Mouse (Mus musculus): ENCODE measurements at regions not wholly inside any gene's neighbourhood (a gene's known extent, or its start where the extent isn't known, plus 50 kb on each side); places are given as distances from the start of the nearest gene placed in this dataset.

DNA sequence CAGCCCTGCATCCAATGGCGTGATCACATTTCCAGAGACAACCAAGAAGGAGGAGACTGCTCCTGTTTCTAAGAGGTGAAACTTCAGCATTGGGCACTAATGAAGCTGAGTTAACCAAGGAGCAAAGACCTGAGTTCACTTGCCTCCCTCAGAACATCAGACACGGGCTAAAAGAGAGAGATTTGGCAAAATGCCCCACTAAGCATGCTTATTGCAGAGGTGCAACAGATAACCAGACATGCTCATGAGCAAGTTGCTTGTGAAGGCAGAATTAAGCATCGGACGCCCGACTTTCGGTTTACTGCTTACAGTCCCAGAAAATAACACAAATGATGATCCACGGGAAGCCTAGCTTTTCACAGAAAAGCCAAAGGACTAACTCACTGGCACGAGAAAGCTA is 228.8 kb downstream of the Gm4791 start:
- TF ChIP-seq CEBPB (IDR thresholded peaks at IDR 0.05; ENCODE audit: insufficient read depth, poor library complexity, severe bottlenecking), result no peak
- no peak for TF ChIP-seq POLR2A (IDR thresholded peaks at IDR 0.05; ENCODE audit: insufficient read length, low read depth)
- TF ChIP-seq REST (IDR thresholded peaks at IDR 0.05; ENCODE audit: insufficient read depth, insufficient read length), result no peak
- TF ChIP-seq USF1 (IDR thresholded peaks at IDR 0.05; ENCODE audit: low read depth), result no peak

All from myocyte (in vitro differentiated cells).